Mouse (Mus musculus) gastrocnemius, postnatal 14 days (tissue): ENCODE data around the gene Sart3. TPM values are rescaled to one million over a fixed set of nuclear protein-coding genes. Genes with fewer than 3 reads are reported as not detected.
"Not testable (repeated sequence)": the region's sequence is repeated elsewhere in the genome, so short reads cannot be mapped to it uniquely, and the experiment has no call there.

ENCODE experiments used
- DNase-seq: peaks from one replicate; pipeline ENCODE4 v3.0.0; 2021; ENCODE audit warnings: mixed read lengths
- intact Hi-C: fragments of 180-260 bp; cut with DNase I; formaldehyde crosslinking; loops from one replicate; pipeline ENCODE4 v1.15.1; 2025; ENCODE audit warnings: low total_unique reads
- total RNA-seq, 2 experiments: library from RNA; stranded (reverse); gene quantifications; 2 replicates each; pipeline ENCODE4 v1.2.3; 2021

Gene Sart3
- total RNA-seq, 2 experiments from 2014 or later = 6.5 to 6.9 TPM

GRCm38 (mm10) chr5:113796401-113797148, 24.3 kb upstream of the Sart3 start:
- intact Hi-C loops = no loop called here
- DNase-seq = peak; percentile 53

GRCm38 (mm10) chr5:113791197-113792095, 19.1 kb upstream of the Sart3 start:
- DNase-seq = no peak
- intact Hi-C loops = no loop called here

- intact Hi-C loops = no loop called here
- DNase-seq = no peak
These were observed 18.3 kb upstream of the Sart3 start for GRCm38 (mm10) chr5:113790453-113791196.

- DNase-seq = peak; percentile 69
- intact Hi-C loops = no loop called here
These were observed 16.9 kb upstream of the Sart3 start for GRCm38 (mm10) chr5:113789075-113789788.

- intact Hi-C loops = no loop called here
- no peak for DNase-seq
These were observed 16.3 kb upstream of the Sart3 start for GRCm38 (mm10) chr5:113788645-113789044.

GRCm38 (mm10) chr5:113786985-113787384, 14.7 kb upstream of the Sart3 start:
- intact Hi-C loops = no loop called here
- no peak for DNase-seq

GRCm38 (mm10) chr5:113784104-113784503, 11.8 kb upstream of the Sart3 start:
- intact Hi-C loops = not testable (repeated sequence)
- peak; percentile 58 for DNase-seq

- peak; percentile 69 for DNase-seq
- intact Hi-C loops = no loop called here
These were observed 11.3 kb upstream of the Sart3 start for GRCm38 (mm10) chr5:113783581-113784001.

GRCm38 (mm10) chr5:113782624-113783023, 10.3 kb upstream of the Sart3 start:
- intact Hi-C loops = no loop called here
- DNase-seq = no peak

- no peak for DNase-seq
- intact Hi-C loops = no loop called here
These were observed 9.6 kb upstream of the Sart3 start for GRCm38 (mm10) chr5:113781875-113782274.

- DNase-seq = no peak
- intact Hi-C loops = no loop called here
These were observed 8.9 kb upstream of the Sart3 start for GRCm38 (mm10) chr5:113781254-113781653.

GRCm38 (mm10) chr5:113780763-113781162, 8.5 kb upstream of the Sart3 start:
- intact Hi-C loops = no loop called here
- DNase-seq = no peak

- intact Hi-C loops = no loop called here
- DNase-seq = no peak
These were observed 7.9 kb upstream of the Sart3 start for GRCm38 (mm10) chr5:113780082-113780752.

- intact Hi-C loops = loop anchor here (10.0 kb wide), 1 partner anchor 325 kb away; no protein-coding TSS in a partner anchor
- no peak for DNase-seq
These were observed 7.3 kb upstream of the Sart3 start for GRCm38 (mm10) chr5:113779569-113779968.

GRCm38 (mm10) chr5:113777728-113778127, 5.4 kb upstream of the Sart3 start:
- not testable (repeated sequence) for DNase-seq
- intact Hi-C loops = loop anchor here (2.0 to 10.0 kb wide), 2 partner anchors 35 to 327 kb away; no protein-coding TSS in a partner anchor

GRCm38 (mm10) chr5:113776896-113777226, 4.6 kb upstream of the Sart3 start:
- intact Hi-C loops = loop anchor here (2.0 to 10.0 kb wide), 2 partner anchors 36 to 328 kb away; no protein-coding TSS in a partner anchor

GRCm38 (mm10) chr5:113776128-113776895, 4.0 kb upstream of the Sart3 start:
- intact Hi-C loops = loop anchor here (2.0 to 10.0 kb wide), 2 partner anchors 36 to 328 kb away; no protein-coding TSS in a partner anchor
- no peak for DNase-seq

More at GRCm38 (mm10) chr5:113776896-113777226, 4.6 kb upstream of the Sart3 start:
- no peak for DNase-seq

GRCm38 (mm10) chr5:113775585-113775984, 3.3 kb upstream of the Sart3 start:
- intact Hi-C loops = loop anchor here (10.0 kb wide), 1 partner anchor 329 kb away; no protein-coding TSS in a partner anchor
- no peak for DNase-seq
